Mouse (Mus musculus) erythroblast, adult 5-6 weeks (primary cell): Measurements from ENCODE around the gene Gm21958. TPM values are rescaled to one million over a fixed set of nuclear protein-coding genes. Genes with fewer than 3 reads are reported as not detected.

Experiments used
- ATAC-seq: replicated peaks from 2 replicates; pipeline ENCODE4 v1.8.0; 2016; ENCODE audit warnings: moderate number of reproducible peaks, mild to moderate bottlenecking, moderate TSS enrichment, inconsistent platforms; ENCODE audit not compliant: poor library complexity, low FRiP score, severe bottlenecking
- total RNA-seq, 2 experiments: library from RNA; stranded (forward) in 1 of 2; stranded (reverse) in 1 of 2; fragments of 150-400 nt in 1 of 2; fragments of 200-764, 138-1000 nt in 1 of 2; gene quantifications; 2 replicates each; pipeline versions ENCODE4 v1.2.3 to v1.2.4; 2015 to 2017; ENCODE audit warnings: low replicate concordance in 2 of 2

Gm21958 gene
- total RNA-seq (2015; ENCODE audit: low replicate concordance) (not detected in 2 replicates), total RNA-seq (2017; ENCODE audit: low replicate concordance) (6.4 TPM in 1 of 2 replicates, not detected in the other)

DNA sequence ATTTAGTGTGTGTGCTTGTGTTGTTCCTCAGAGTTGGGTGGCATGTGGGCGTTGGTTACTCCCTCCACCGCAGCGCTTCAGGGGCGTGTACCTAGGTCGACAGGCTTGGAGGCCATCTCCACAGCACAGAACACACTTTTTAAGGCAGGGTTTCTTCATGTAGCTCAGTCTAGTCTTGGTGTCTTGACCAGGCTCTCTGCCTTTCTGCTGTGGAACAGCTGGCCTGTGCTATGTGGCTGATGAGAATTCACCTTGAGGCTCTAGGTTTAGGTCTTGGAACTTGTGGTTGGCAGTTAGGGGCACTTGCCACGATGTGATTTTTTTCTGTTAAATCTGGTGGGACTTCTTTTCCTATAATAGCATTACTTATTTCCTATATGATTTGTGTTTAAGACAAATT is at the start of gene Gm21958:
Gene Gm21958, minus strand, starts transcription at position 101 of the 400 bp plus-strand sequence.
- no peak for ATAC-seq

DNA sequence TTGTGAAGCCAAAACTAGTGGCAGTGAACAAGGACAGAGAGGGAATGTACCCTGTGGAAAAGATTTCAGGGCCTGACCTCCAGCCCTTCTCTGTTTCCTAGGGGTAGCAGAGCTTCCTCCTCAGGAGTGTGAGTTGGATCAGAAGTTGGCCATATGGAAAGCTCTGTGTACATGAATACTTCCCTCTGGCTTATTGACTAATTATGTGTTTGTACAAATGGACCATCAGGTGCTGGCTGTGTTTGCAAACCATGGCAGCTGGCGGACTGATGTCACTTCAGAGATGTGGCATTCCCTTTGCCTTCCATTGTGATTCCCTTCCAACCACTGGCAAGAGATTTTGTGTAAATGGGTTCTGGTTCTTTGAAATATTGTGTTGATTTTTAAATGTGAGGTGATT is 47.1 kb upstream of the Gm21958 start:
- ATAC-seq: no peak

DNA sequence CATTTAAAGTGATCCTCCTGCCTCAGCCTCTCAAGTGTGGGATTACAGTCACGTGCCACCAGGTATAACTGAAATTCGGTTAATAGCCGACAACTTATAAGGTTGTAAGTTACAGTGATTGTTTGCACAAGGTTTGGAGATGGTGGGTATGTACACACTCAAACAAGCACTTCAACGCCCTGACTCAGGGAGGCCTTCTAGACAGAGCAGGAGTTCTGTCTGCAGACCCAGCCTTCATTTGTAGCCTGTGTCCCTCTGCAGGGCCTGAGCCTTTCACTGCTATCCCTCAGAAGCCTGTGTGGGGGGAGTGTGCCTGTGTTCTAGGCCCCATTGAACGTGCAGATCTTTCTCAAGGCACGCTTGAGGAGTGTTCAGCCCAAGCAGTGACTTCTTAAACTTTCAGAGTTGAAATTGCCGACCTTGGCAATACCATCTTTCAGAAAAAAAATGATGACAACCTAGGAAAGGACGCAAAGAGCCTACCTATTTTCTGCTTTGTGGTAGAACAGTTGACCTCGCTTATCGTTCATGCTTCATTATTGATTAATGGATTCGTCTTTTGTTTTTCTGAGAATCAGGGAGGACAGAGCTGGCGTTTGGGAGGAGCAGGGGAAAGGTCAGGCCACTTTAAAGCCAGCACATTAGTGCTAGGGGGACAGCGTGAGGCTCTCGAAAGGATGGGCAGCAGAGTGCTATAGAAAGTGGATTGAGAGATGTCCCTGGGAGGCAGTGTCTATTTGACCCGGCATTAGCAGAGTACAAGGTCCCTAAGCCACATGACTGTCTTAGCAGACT is 46.4 kb upstream of the Gm21958 start:
- ATAC-seq: no peak

DNA sequence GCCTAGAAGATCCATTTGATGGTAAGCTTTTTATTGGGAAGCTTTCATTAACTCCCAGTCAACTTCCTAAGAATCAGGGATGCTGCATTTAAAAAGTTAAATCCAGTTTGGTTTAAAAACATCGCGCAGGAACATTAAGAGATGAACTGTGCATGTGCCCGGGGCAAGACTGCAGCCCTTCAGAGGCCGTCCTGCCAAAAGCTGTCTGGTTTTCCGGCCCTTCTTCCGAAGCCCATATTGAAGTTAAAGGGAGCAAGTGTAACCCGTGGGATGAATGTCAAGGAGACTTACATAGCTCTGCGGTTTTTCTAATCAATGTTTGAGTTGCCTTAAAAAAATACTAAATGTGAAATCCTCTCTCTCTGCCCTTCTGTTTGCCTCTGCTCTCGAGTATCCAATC is 45.1 kb upstream of the Gm21958 start:
- ATAC-seq: no peak

DNA sequence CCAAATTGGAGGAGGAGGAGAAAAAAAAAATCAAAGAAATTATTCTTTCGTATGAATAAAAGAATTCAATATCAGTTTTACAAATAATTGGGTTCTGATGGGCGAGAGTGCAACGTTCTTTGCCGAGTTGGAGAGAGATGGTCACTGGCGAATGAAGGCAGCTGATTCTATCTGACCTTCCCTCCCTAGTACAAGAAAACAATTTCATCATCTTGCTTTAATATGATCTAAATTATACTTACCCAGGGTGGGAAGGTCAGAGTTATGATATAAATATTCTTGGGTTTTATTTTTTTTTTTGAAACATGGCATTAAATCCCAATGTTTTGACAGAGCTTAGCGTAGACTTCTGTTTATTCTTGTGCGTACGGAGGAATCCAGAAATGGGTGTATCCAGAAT is 43.3 kb upstream of the Gm21958 start:
- no peak for ATAC-seq

DNA sequence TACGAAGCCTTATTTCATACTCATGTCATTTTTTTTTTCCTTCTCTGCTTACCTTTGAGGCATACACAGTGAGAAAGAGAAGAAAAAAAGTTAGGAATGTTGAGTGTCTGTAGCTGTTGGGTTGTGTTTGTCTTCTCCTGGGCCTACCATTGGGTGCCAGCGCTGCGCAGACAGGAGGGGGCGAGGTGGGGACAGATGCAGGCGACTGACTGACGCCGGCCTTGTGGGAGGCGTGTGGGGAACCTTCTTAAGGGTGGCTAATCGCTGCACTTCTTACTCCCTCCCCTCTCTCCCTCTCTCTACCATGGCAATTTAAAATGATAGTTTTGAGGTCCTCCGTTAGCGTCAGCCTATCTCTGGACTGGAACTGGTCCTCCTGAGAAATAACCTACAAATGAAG is 41.9 kb upstream of the Gm21958 start:
- no peak for ATAC-seq

DNA sequence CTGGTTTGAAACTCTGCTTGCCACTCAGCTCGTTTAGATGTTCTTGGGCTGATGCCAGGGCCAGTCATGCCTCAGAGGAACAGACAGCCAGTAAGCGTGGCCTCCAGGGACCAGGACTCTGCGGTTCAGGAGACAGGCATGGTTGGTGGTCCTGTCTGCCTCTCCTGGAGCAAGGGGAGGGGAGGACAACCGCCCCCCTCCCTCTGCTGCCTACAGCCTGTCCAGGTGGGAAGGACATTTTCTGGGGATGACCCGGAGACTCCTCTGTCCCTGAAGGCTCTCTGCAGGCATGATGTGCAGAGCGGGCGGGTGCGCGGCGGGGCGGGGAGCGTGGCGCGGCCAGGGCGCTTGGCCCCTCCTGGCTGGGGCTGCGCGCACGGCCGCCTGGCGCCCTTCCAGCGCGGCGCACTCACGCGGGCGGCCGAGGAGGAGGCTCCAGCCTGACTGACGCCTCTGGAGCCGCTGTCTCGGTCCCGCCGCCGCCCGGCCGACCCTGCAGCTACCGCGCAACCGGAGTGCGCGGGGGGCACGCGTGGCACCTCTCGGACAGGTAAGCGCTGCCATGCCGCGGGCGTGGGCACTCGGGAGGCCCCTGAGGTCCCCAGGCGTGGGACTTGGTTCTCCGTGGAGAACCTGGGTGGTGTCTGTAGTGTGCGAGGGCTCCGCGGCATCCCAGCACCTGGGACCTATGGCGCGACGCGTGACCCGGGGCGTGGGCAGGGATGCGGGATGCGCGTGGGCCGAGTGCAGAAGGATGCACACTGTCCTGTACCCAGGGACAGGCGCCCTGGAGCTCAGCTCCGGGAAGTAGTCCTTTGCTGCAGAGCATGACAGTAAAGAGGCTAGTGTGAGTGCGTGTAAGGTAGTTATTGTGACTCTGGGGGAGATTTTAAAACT is 41.2 kb upstream of the Gm21958 start, which contains the start of gene Smad9:
Gene Smad9, plus strand, starts transcription at position 438 of the 897 bp plus-strand sequence.
- ATAC-seq: no peak

DNA sequence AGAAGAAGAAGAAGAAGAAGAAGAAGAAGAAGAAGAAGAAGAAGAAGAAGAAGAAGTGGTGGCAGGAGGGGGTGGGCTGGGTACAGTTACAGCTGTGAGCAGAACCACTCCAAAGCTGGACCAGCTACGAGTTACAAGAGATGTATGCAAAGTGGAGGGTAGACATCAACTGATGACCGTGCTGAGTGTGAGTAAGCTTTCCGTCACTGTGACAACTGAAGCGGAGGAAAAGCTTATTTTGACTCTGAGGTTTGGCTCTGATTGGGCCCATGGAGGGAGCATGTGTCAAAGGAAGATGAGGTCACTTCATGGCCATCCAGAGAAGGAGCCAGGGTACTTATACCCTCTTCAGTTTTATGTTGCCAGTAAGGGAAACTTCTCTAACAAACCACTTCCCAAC is 39.3 kb upstream of the Gm21958 start:
- no peak for ATAC-seq

DNA sequence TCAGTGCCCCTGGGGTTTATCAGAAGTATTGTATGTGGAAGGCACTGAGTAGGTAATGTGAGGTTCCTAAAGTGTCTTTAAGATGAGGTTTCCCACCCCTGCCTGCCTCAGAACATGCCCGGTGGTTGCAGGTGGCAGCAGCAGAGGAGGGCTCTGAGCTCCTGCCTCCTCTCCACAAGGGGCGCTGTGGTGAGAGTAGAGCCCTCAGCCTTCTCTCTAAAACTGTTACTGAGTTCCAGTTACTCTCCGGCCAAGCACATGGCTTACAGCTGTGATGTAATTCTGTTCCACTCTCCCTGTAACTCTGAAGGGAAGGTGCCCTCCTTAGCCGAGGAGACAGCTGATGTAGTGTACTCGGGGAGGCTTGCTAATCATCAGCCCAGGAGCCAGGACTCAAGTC is 31.6 kb upstream of the Gm21958 start:
- peak; percentile 68; the same call in 1 of the 2 replicates for ATAC-seq

DNA sequence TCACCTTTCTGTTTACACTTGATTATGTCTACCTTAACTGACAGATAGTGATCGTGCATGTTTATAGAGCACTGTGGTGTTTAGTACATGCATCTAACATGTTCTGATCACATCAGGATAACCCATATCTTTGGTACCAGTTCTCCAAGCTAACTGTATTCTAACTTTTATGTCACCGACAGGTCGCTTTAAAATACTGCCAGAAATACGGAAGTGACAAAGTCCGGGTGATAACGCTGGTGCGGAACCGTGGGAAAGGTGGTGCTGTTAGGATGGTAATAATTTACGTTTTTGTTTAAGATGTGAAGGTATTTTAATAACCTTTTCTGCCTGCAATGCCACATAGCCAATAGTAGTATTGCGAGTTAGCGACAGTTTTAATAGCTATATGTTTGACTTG is 27.8 kb upstream of the Gm21958 start:
- ATAC-seq: no peak

DNA sequence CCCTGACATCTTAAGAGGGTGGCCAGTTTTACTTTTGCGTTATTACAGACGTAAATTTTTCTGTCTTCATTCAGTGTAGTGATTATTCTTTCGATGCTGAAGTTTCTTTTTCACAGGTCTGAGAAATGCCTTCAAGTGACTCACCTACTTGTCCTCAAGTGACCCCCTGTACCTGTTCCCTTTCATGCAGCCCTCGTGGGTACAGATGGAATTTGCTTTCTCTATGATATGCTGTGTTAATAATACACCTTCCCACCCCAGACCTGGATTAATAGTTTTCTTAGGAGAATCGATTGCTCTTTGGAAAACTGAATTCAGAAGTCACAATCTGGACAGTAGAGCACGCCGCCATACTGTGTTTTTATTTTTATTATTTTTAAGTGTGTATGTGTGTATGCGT is 23.2 kb upstream of the Gm21958 start:
- ATAC-seq: no peak

DNA sequence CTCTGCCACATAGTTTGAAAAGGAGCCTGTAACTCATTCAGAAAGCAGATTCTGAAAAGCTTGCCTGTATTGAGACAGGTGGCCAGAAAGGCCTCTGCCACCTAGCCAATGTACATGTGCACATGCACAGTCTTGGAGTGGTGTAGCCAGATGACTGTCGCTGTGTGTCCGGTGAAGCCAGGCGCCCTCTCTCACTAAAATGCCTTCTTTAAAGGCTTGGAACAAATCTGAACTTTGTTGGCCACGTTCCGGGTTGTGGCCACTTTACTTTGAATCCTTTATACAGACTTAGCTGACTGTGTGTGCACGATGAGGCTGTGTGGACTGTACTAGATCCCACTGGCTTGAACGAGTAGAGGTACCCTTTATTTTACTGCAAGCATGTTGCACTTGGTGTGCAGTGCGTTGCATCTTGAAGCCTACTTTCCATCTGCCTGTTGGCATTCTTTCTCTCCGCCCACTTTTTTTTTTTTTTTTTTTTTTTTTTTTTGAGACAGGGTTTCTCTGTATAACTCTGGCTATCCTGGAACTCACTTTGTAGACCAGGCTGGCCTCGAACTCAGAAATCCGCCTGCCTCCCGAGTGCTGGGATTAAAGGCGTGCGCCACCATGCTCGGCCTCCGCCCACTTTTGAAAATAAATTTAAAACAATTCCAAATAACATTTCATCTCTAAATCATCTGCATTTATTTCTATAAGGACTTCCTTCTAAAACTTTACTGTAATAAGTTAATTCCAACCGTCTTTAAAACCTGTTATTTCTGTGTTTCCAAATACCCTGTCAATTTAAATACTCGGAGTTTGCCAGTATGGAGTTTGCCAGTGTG is 22.2 kb upstream of the Gm21958 start:
- 0 out of 2 replicates have a peak, but pooled peaks have one; percentile 19 for ATAC-seq

DNA sequence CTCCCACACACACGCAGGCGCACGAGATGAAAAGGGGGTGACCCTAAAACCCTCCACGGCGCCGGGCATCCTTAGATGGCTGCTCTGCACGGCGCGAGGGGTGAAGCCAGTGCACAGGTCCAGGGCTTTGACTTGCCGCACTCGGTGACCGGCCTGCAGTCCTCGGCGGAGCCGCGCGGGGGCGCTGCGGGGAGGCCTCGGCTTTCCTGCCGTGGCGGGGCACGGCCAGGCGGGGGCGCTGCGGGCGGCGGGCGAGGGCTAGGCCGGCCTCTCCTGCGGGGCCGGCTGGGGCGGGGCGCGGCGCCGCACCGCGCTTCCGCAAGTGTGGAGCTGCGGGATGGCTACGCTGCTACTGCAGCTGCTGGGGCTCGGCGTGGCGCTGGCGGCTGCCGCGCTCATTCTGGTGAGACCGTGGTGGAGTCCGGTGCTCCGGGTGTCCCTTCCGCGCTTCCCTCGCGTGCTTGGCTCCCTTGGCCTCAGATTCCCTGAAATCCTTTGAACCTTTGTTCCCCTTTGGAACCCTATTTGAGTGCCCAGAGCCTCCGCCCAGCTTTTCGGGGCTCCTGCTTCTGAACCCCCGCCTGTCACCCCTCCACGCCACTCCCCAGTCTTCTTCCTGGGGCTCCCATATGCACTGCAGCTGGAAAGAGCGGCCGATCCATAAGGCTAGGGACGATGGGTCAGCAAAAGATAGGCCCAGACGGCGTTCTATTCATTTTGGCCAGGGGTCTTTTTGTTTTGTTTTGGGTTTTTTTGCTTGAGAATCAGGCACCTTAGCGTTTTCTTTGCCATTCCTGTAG is 21.3 kb upstream of the Gm21958 start, which contains the start of the genes Exosc8 and Alg5:
Gene Exosc8, minus strand, starts transcription at position 147 of the 800 bp plus-strand sequence.
Gene Alg5, plus strand, starts transcription at position 293 of the 800 bp plus-strand sequence.
- peak; percentile 72 for ATAC-seq

DNA sequence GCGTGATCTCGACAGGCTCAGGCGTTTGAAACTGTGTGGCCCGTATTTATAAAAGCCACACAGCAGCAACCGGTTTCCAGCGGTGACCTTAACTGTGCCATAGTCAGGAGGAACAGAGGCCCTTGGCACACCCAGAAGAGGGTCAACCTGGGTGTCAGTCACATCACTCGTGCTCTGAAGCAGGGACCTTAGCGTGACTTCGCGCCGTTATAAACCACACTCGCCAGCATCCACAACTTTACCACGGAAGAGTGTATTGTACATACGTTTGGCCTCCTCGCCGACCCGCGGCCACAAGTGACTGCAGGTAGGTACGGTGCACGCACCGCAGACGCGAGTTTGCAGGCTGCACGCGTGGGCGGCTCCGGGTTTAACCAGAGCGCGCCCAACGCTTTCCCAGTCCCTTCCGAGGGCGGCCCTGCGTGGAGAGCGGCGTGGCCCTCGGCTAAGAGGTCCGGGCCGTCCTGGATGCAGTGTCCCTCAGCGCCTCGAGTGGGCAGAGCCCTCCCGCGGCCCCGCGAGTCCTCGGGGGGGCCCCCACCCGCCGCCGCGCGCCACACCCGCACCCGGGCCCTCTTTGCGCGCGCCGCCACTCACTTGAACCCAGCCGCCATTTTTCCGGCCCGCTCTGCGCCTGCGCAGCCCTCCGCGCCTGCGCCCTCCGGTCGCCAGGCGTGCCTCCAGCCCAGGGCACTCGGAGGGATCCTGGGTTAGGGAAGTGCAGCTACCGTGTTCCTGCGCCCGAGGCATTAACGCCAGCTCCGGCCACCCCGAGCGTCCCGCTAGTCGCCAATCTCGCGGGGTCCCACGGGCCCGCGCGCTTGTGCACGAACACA is 20.5 kb upstream of the Gm21958 start:
- peak; percentile 83 for ATAC-seq

DNA sequence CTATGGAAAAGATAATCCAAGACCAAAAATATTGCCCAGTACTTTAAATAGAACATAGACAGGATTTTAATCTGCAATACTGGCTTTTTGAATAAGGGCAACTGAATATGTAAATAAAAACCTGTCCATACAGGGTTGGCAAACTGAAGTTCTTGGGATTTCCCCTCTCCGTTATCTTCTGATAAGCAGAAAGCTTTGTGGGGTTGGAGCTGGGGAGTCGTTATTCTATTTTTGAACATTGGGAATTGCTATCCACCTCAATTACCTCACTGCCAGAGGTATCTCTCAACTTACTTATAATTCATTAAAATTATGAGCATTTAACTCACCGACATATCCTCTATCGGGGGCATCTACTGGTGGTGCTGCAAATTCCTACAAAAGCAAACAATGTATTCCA is 18.2 kb upstream of the Gm21958 start:
- ATAC-seq: no peak

DNA sequence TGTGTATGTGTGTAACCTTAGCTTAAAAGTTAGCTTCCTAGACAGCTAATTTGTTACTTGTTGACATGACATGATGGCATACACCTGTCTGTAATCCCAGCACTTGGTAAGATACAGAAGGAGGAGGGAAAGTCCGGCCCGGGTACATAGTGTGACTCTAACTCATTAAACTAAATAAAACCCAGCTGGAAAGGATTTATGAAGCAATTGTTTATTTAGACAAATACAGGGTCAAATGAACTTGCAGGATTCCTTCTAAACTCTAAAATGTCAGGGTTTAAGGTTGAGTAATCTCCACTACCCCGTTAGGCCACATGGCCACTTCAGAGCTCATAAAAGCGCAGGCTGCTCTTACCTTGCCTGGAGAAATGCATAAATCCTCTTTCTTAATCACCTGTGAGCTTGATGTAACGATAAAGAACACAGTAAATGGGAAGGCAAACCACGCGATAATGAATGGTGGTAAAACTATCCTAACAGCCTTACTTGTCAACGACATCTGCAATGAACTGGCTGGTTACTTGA is 17.5 kb upstream of the Gm21958 start:
- no peak for ATAC-seq

DNA sequence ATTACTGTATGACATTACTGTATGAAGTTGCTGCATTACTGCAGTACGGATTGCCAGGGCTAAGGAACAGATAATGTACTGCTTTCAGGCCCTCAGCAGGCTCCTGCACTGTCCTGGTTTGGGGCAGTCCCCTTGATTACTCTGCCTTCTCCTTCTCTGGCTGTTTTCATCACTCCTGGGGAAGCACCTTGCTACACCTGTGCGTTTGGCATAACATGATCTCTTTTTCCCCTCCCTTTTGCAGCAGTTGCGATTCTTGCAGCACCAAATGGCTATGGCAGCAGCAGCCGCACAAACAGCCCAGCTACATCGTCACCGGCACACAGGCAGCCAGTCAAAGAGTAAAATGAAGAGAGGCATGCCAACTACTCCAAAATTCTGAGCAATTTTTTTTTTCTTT is 13.9 kb upstream of the Gm21958 start:
- no peak for ATAC-seq

DNA sequence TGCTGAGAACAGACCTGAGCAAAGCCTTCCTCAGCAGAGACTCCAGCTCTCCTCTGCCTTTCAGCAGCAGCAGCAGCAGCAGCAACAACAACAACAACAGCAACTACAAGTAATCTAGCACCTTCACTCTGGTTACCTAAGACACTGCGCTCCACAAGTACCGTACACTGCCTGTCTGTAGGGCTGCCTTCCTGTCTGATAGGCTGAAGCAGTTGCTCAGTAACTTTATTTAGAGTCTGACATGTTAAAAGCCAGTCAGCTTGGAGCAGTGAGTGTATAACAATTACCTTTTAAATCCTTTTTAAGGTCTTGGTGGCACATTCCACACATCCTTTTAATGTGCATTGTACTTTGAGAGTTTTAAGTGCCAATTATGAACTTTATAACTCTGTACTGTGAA is 13.4 kb upstream of the Gm21958 start:
- ATAC-seq: no peak
